Mouse (Mus musculus) gastrocnemius, postnatal 4 days (tissue): Measurements from ENCODE around the gene Rps18. TPM values are rescaled to one million over a fixed set of nuclear protein-coding genes. Genes with fewer than 3 reads are reported as not detected.
"Not testable (repeated sequence)": the region's sequence is repeated elsewhere in the genome, so short reads cannot be mapped to it uniquely, and the experiment has no call there.

Experiments
- DNase-seq, 2 experiments: peaks; one replicate each; pipeline ENCODE4 v3.0.0; 2021 to 2022; ENCODE audit warnings: low spot score in 2 of 2, mixed read lengths in 2 of 2
- long read RNA-seq, 2 experiments: library from polyadenylated mRNA; stranded (forward); transcript quantifications; one replicate each; pipeline ENCODE4 v2.0.0; 2021
- total RNA-seq, 2 experiments: library from RNA; stranded (reverse); gene quantifications; 2 replicates each; pipeline ENCODE4 v1.2.3; 2021

Rps18 gene
- total RNA-seq, result 100 to 1,000 TPM; 863 to 945 TPM
- long read RNA-seq, experiment 1, transcript Rps18-201 (5 exons, 560 nt), result major isoform, 160 of 169 reads
- long read RNA-seq, experiment 1, partial matches to known transcripts, result 1 of 169 reads
- long read RNA-seq, experiment 1, other reads (novel, unspliced or antisense), result 2 of 169 reads
- long read RNA-seq, experiment 2, transcript Rps18-201 (5 exons, 560 nt), result major isoform, 186 of 205 reads
- long read RNA-seq, experiment 2, transcript Rps18-209 (4 exons, 536 nt), result minor isoform, 9 of 205 reads
- long read RNA-seq, experiment 2, transcript Rps18-210 (3 exons, 499 nt), result minor isoform, 6 of 205 reads
- long read RNA-seq, experiment 2, partial matches to known transcripts, result 2 of 205 reads
- long read RNA-seq, experiment 2, other reads (novel, unspliced or antisense), result 1 of 205 reads

GRCm38 (mm10) chr17:33955555-33956214 is at the start of gene Rps18, which contains the start of gene Vps52:
Gene Rps18 (minus strand): TSS chr17:33956001.
Gene Vps52 (plus strand): TSS chr17:33955812.
- DNase-seq, result peak; percentile 83 to 92

DNA sequence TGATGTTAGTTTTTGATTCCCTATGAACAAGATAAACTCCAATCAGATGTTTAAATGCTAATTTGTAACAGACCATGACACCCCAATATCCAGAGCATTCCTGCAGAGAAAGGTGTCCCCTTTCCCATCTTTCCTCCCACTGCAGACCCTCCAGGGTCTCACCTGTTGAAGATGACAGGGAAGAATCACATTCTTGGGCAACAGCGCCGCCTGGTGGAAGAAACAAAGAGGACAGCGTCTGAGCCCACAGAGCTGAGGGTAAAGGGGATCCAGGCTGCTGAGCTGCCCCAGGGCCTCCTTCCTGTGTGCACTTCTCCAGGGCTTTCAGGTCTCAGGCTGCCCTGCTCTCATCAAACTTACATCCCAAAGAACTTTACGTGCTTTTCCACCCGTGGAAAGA is 47.6 kb upstream of the Rps18 start:
- no peak for DNase-seq

DNA sequence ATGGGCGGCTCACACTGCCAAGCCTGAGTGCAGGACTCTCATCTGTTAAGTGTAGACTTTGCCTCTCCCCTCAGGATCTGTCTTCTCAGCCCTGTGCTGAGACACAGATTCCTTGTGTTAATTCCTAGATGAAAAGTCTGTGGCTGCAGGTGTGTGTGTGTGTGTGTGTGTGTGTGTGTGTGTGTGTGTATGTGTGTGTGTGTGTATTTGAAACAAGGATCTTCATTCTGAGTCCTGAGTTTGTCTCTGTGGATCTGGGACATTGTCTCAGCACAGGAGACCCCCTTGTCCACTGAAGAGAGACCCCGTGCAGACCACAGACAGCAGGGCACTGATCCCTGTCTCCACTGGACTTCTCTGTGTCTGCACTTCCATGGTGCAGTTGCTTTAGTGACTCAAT is 45.0 kb upstream of the Rps18 start:
- not testable (repeated sequence) for DNase-seq

- DNase-seq, result peak; percentile 57 to 77
These were observed 44.3 kb upstream of the Rps18 start, which contains the start of gene H2-K1 for GRCm38 (mm10) chr17:34000150-34000537. Gene H2-K1 (minus strand): TSS chr17:34000347.

GRCm38 (mm10) chr17:33999341-34000149 is 43.7 kb upstream of the Rps18 start:
- DNase-seq, result no peak

- DNase-seq, result not testable (repeated sequence)
These were observed 42.9 kb upstream of the Rps18 start for GRCm38 (mm10) chr17:33998697-33999096.

- DNase-seq, result not testable (repeated sequence)
These were observed 41.2 kb upstream of the Rps18 start for GRCm38 (mm10) chr17:33997025-33997424.

GRCm38 (mm10) chr17:33995651-33996050 is 39.9 kb upstream of the Rps18 start:
- DNase-seq, result no peak

GRCm38 (mm10) chr17:33994959-33995358 is 39.2 kb upstream of the Rps18 start:
- DNase-seq, result no peak

GRCm38 (mm10) chr17:33991788-33992664 is 36.2 kb upstream of the Rps18 start:
- peak in 1 of 2 experiments; percentile 41 for DNase-seq

DNA sequence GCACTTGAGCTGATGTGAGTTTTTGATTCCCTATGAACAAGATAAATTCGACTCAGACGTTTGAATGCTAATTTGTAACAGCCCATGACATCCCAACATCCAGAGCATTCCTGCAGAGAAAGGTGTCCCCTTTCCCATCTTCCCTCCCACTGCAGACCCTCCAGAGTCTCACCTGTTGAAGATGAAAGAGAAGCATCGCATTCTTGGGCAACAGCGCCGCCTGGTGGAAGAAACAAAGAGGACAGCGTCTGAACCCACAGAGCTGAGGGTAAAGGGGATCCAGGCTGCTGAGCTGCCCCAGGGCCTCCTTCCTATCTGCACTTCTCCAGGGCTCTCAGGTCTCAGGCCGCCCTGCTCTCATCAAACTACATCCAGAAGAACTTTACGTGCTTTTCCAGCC is 26.3 kb upstream of the Rps18 start:
- not testable (repeated sequence) for DNase-seq

GRCm38 (mm10) chr17:33981192-33981909 is 25.6 kb upstream of the Rps18 start:
- DNase-seq, result peak; percentile 46 to 81

GRCm38 (mm10) chr17:33980181-33981035 is 24.6 kb upstream of the Rps18 start:
- DNase-seq, result no peak

GRCm38 (mm10) chr17:33979512-33980050 is 23.8 kb upstream of the Rps18 start:
- no peak for DNase-seq

GRCm38 (mm10) chr17:33978631-33979031 is 22.8 kb upstream of the Rps18 start:
- peak in 1 of 2 experiments; percentile 55 for DNase-seq

- DNase-seq, result no peak
These were observed 22.2 kb upstream of the Rps18 start for GRCm38 (mm10) chr17:33977861-33978557.

- DNase-seq, result no peak
These were observed 17.8 kb upstream of the Rps18 start for GRCm38 (mm10) chr17:33973572-33973971.

DNA sequence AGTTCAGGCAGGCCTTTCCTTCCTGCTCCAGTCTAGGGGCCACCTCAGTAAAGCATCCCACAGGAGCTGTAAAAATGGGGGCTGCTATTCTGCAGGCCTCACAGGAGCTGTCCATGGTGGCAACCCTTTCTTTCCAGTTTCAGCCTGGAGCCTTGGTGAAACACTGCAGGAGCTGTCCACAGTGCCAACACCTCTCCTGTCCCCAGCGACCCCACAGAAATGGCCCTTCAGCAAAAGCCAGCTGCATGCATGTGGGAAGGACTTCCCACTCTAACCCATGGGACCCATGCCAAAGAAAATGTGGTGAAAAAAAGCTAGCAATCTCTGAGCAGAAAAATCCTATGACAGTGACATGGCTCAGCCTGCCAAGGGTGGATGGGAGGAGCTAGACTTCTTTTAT is 16.9 kb upstream of the Rps18 start:
- DNase-seq, result no peak
